Mouse (Mus musculus) gastrocnemius, postnatal 36 days (tissue): ENCODE measurements at regions not wholly inside any gene's neighbourhood (a gene's known extent, or its start where the extent isn't known, plus 50 kb on each side); places are given as distances from the start of the nearest gene placed in this dataset.

ENCODE experiments used
- DNase-seq, 2 experiments: peaks; one replicate each; pipeline ENCODE4 v3.0.0; 2022
- intact Hi-C: fragments of 180-260 bp; cut with DNase I; formaldehyde crosslinking; loops from one replicate; pipeline ENCODE4 v1.15.1; 2025

DNA sequence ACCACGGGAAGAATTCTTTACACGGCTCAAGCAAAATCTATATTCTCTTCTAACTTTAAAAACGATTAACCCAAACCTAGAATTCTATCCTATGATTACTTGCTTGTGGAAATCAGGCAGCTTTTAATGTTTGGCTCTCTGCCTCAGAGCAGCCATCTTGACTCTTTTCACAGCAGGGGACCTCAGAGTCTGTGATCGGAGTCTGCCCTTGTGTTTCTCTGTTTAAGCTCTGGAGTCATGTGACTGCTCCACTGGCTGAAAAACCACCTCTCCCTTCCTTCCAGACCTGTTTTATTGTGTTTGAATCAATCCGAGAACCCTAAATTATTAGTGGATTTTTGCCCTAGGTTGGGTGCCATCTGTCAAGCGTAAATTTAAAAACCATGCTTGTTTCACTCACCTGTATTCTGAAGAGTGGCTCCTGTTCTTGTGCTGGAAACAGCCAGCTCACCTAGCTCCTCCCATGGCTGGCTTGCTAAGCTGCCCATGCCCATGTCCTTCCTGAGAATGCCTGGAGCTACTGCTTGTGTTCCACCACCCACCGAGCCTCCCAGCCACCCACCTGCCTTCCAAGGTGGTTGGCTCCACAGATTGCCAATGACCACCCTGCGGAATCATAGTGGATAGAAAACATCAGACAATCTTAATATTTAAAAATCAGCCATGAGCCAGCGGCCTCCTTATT lies 62.6 kb downstream of the Perp start:
- intact Hi-C loops, result no loop called here
- DNase-seq, result no peak

DNA sequence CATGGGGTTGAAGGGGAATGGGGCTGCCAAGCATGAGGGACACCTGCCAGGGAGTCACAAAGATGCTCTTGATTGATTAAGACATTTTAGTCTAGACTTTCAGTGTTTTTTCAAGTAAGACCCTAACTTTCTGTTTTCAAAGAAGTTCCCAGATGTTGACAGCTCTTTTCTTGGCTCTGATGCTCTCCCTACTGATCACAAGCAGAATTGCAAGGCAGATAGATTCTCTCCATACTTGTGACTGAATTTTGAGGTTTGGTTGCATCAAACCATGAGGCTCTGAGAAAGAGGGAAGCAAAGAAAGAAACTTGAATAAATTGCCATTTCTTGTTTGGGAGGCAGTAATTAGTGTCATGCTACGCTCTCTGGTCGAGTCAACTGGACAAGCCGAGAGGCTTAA lies 64.5 kb downstream of the Perp start:
- intact Hi-C loops, result no loop called here
- DNase-seq, result no peak

DNA sequence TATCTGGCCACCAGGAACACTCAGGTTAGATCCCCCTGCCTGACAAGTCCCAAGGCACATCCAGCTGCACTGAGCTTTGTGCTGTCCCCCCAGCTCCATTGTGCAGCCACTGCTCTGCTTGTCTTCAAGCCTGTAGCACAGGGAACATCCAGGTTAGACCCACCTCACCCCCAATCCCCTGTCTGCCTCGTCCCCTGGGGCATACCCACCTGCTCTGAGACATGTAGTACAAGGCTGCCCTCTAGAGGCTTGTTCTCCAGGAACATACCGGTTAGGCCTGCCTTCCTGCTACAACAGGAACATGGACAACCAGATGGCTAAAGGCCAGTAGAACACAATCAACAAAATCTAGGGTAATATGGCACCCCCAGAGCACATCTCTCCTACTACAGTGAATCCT lies 66.1 kb downstream of the Perp start:
- intact Hi-C loops, result no loop called here
- no peak for DNase-seq

DNA sequence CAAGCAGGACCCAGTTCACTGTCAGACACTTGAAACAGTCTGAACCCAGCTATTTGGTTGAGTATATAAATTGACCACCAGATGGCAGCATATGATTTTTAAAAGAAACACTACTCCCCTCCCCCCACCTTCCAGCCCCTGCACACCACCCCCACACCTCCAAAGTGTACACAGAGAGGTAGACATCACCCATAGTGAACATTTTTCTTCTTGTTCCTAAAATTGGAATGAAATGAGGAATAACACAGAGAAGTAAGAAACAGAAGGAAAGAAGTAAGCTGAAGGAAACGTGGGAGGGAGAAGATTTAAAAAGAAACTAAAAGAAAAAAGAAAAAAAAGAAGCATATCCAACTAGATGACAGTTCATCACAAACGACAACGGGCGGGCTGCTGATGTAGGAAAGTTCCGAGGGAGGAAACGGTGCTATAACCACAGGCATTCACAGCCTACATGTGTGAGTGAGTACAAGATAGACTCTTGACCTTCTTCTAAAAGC lies 72.3 kb downstream of the Perp start:
- no peak for DNase-seq
- intact Hi-C loops, result loop anchor here (2.0 to 5.0 kb wide), 2 partner anchors 270 to 605 kb away; no protein-coding TSS in a partner anchor

DNA sequence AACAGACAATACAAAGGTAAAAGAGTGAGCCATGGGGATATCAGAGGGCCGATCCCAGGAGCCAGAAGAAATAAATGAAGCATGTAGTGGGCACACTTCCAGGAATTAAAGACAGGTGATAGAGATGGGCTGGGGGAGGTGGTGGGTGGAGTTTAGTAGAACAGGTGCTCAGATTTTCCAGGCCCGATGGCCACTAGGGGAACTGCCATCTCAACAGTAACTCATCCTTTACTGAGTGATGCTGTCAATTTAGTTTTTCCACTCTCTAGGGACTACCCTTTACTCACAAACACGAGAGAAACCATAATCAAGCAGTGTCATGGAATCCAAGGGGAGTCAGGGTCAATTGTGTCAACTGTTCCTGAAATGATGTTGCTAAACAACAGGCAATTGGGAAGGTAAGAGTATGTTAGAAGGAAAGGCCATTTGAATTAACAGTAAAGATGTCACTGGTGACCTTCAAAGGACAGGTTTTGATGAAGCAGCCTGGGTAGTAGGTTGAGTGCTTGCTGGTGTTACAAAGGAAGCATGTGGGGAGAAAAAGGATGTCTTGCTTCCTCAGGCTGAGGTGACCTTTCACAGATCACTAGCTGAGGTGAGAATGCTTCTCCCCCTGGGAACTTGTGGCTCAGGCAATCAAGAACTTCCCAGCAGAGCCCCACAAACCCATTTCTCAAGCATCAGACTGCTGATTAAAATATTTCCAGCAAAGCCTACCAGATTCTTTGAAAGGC lies 78.4 kb downstream of the Perp start:
- intact Hi-C loops, result no loop called here
- DNase-seq, result no peak

DNA sequence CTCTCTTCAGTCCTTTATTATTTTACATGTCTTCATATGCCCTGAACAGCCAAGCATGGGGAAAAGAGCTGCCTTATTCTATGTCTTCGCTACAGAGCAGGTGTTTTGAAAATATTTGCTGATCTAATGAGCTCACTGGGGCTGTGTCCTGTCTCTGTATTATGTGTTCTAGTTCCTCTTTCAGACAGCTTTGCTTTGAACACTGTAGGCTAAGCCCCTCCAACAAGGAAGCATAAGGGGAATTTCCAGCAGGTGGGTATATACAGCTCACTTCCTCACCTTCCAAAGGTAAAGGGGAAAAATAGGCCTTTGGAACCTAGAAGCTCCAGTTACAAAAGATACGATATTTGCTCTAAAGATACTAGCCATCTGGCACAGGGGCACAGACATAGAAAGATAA lies 83.0 kb downstream of the Perp start:
- intact Hi-C loops, result no loop called here
- DNase-seq, result no peak

DNA sequence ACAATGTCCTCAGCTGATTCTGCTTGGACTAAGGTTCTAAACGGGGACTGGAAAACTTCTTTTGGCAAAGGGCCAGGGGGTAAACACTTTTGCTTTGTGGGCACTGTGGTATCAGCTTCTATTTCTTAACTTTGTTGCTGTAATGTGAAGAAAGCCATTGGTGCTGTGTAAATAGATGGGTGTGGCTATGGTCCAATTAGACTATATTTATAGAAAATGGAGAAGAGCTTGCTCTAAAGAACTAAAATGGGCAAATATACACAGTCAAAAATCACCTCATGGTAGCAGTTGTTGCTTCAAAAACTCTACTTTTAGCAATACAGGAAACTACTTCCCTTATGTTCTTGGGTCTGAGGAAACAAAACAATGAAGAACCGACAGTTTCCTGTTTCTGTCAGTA lies 84.1 kb downstream of the Tnfaip3 start:
- intact Hi-C loops, result no loop called here
- no peak for DNase-seq

DNA sequence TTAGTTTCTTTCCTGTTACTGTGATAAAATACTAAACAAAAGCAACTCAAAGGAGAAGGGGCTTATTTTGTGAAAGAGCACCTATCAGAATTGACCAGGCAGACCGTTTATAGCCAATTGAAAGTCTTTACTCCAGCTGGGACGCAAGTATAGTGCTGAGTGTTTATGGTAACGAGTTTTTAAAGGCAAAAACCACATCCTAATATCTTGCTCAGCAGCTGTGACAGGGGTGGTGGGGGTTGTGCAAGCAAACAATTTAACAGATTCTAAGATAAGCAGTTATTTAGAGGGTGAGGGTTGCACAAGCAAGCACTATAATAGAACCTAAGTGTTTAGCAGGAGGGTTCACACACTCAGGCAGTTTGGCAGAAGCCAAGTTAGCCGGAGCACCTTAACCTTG lies 74.0 kb downstream of the Tnfaip3 start:
- DNase-seq, result no peak
- intact Hi-C loops, result no loop called here

DNA sequence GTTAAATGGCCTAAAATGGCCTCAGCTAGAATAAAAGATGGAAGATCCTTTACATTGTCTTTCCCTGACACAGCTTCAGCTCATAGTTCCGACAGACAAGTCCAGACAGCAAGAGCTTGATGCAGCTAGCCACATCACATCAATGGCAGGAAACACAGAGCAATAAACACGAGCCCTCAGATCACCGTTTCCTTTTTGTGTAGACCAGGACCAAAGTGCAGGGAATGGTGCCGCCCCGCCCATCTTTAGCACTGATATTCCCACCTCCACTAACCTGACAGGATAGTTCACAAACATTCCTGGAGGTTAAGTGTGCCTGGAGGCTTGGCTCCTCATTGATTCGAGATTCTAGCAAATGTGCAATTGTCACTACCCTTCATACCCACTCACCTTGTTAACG lies 73.5 kb downstream of the Tnfaip3 start:
- no peak for DNase-seq
- intact Hi-C loops, result no loop called here

DNA sequence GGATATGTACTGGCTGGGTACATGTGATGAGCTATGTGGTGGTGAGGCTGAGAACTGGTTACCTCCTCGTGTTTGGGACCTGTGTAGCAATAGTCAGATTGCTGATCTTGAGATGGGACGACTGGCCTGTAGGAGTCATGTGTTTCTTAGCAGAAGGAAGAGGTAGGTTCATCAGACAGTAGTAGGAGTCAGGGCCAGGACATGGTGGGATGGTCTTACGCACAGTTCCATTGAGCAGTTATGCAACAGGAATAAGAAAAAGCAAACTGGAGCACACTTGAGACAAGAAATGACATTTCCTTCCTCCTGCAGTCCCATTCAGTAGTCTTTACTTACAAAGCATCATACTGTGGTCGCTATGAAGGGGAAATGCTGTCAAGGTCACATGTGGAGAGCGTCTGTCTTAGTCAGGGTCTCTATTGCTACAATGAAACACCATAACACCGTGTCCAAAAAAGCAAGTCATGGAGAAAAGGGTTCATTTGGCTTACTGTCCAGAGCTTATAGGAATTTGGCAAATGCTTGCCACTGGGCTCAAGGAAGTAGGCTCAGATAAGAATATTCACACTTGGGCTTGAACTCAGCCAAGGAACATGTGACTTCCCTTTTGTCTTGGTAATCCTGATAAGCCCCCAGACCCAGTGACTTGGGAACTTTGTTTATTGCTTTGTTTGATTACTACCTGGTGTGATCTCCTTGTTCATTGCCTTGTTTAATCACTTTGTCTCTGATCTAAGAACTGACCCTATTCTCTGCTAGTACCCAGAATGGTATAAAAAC lies 72.0 kb downstream of the Tnfaip3 start:
- intact Hi-C loops, result no loop called here

DNA sequence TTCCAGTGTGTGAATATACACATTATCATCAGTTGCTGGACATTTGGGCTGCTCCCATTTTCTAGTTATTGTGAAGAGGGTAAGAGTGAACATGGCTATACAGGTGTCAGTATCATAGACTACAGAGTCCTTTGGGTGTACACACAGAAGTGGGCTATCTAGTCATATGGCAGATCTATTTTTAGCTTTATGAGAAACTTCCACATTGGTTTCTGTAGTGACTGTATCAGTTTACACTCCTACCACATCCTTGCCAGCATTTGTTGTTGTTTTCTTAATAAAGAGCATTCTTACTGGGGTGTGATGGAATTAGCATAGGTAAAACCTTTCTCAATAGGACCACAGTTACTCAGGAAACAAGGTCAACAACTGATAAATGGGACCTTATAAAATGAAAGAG lies 68.7 kb downstream of the Tnfaip3 start:
- intact Hi-C loops, result no loop called here
- DNase-seq, result no peak

More for the DNA sequence above, 72.0 kb downstream of the Tnfaip3 start:
- DNase-seq, result no peak
